Mouse (Mus musculus) liver, adult 2 months (tissue): Measurements from ENCODE around the gene Twistnb.

Source experiments
- CTCF ChIP-seq: fragments of 200-500 bp; IDR thresholded peaks from 2 replicates; pipeline ENCODE4 v1.5.1; 2011; ENCODE audit warnings: low read depth, low read length, control low read depth
- POLR2A ChIP-seq: fragments of 200-500 bp; IDR thresholded peaks from 2 replicates; pipeline ENCODE4 v1.6.1; 2011; ENCODE audit warnings: low read length, control low read depth; ENCODE audit not compliant: insufficient read depth; ENCODE audit errors: extremely low read depth

DNA sequence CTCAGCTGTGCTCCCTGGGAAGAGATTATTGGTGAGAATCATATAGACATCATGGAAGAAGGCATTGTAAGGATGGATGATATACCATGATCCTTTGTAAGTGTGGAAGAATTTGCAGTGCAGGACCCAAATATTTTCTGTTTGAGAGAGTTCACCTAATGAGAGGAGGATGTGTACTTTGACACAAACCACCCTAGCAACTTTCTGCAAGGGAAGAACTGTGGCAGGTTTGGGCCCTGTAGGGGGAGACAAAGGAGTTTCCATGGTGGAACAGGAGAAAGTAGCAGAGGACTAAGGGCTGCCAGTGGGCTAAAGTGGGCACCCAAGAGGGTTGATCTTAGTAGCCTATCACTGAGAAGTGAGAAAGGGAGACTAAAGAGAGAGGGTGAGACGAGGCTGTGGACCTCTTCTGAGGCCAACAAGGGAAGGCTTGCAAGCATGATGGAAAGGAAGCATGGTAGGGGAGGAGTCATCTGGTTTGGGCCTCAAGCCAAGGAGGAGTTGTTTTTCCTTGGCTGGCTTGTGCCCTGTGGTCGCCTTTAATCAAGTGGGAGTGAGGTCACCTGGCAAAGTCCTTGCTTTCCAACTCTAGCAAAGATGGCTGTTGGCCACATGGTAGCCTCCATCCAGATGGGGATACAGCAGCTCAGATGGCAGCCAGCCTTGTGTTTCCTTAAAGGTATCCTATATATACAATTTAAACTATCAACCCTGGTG, 38.4 kb upstream of the Twistnb start:
- TF ChIP-seq POLR2A (no peak), CTCF (no peak)
